Mouse (Mus musculus) liver, adult 2 months (tissue): ENCODE results near the gene Fam71f2. TPM values are rescaled to one million over a fixed set of nuclear protein-coding genes. Genes with fewer than 3 reads are reported as not detected.

ENCODE experiments used
- DNase-seq: peaks from one replicate; pipeline ENCODE4 v3.0.0-alpha.2; 2011; ENCODE audit warnings: low read depth, low spot score; ENCODE audit errors: extremely low read depth
- H3K27ac ChIP-seq: fragments of 200-500 bp; replicated peaks from 2 replicates; pipeline ENCODE4 v1.5.1; 2012; ENCODE audit warnings: low read depth, mild to moderate bottlenecking, control low read depth, inconsistent platforms, low read length; ENCODE audit not compliant: insufficient read depth
- H3K27me3 ChIP-seq: fragments of 200-500 bp; 2 replicates; pipeline ENCODE4 v1.6.1; 2012; ENCODE audit warnings: mild to moderate bottlenecking, moderate library complexity, low read length, inconsistent platforms; ENCODE audit not compliant: control insufficient read depth, insufficient read depth
- H3K36me3 ChIP-seq: fragments of 200-500 bp; 2 replicates; pipeline ENCODE4 v1.6.1; 2012; ENCODE audit warnings: low read length, inconsistent platforms; ENCODE audit not compliant: control insufficient read depth, insufficient read depth
- H3K4me1 ChIP-seq: fragments of 200-500 bp; 2 replicates; pipeline ENCODE4 v1.6.1; 2011; ENCODE audit warnings: low read length; ENCODE audit not compliant: control insufficient read depth, insufficient read depth
- H3K4me3 ChIP-seq: fragments of 200-500 bp; 2 replicates; pipeline ENCODE4 v1.5.1; 2011; ENCODE audit warnings: low read depth, mild to moderate bottlenecking, control low read depth, low read length, moderate library complexity; ENCODE audit not compliant: insufficient read depth
- H3K79me2 ChIP-seq: fragments of 200-500 bp; 2 replicates; pipeline ENCODE4 v1.6.1; 2012; ENCODE audit warnings: inconsistent platforms, mild to moderate bottlenecking, low read length, moderate library complexity; ENCODE audit not compliant: control insufficient read depth, insufficient read depth
- H3K9ac ChIP-seq: fragments of 200-500 bp; 2 replicates; pipeline ENCODE4 v1.6.1; 2012; ENCODE audit warnings: low read depth, mild to moderate bottlenecking, control low read depth, inconsistent platforms, low read length
- CTCF ChIP-seq: fragments of 200-500 bp; IDR thresholded peaks from 2 replicates; pipeline ENCODE4 v1.5.1; 2011; ENCODE audit warnings: low read depth, low read length, control low read depth
- POLR2A ChIP-seq: fragments of 200-500 bp; IDR thresholded peaks from 2 replicates; pipeline ENCODE4 v1.6.1; 2011; ENCODE audit warnings: low read length, control low read depth; ENCODE audit not compliant: insufficient read depth; ENCODE audit errors: extremely low read depth
- WGBS: fragments of 180-500 bp; shearing (Covaris S2); methylation state at CpG from one replicate; pipeline ENCODE4 v1.1.7; 2018; 5-methylcytosine and 5-hydroxymethylcytosine counted together
- polyA plus RNA-seq: library from polyadenylated mRNA; depleted of rRNA; stranded (reverse); fragments of >200 nt; gene quantifications from 2 replicates; pipeline ENCODE4 v1.2.3, GENCODE M21; 2012; rRNA removed
- total RNA-seq: library from RNA; depleted of rRNA; stranded (reverse); fragments of >200 nt; gene quantifications from 2 replicates; pipeline ENCODE4 v1.2.3, GENCODE M21; 2014; rRNA removed

Gene Fam71f2
- total and polyA plus RNA-seq, 2 experiments = not detected

GRCm38 (mm10) chr6:29329514-29329913 lies 50.1 kb downstream of the Fam71f2 start:
- no peak overlapping the region for H3K9ac ChIP-seq

More at GRCm38 (mm10) chr6:29329514-29329913, 50.1 kb downstream of the Fam71f2 start:
- H3K27ac ChIP-seq = no peak overlapping the region
- H3K4me1 ChIP-seq = no peaks in the 10 kb centered on the region
- DNase-seq = no peak
- H3K27me3 ChIP-seq = no peaks in the 10 kb centered on the region
- H3K36me3 ChIP-seq = no peaks in the 10 kb centered on the region
- TF ChIP-seq CTCF (no peak), POLR2A (no peak)
- H3K4me3 ChIP-seq = no peak overlapping the region
- H3K79me2 ChIP-seq = no peaks in the 10 kb centered on the region
- 76% methylated on average over 4 of the region's 4 CpGs for WGBS

Other genes starting within 250 kb of the Fam71f2 start
- gene Lep, start 219.4 kb upstream of the Fam71f2 start, total RNA-seq = under 0.01 TPM in 1 of 2 replicates, not detected in the other
- not detected in 2 replicates for gene Lep, start 219.4 kb upstream of the Fam71f2 start, polyA plus RNA-seq
- gene Rbm28, start 114.6 kb upstream of the Fam71f2 start, total RNA-seq = 8.0 and 9.7 TPM in 2 replicates
- 3.0 and 3.3 TPM in 2 replicates for gene Rbm28, start 114.6 kb upstream of the Fam71f2 start, polyA plus RNA-seq
- under 0.01 TPM in 1 of 2 replicates, not detected in the other for gene Prrt4, start 100.0 kb upstream of the Fam71f2 start, total RNA-seq
- 0.02 and 0.11 TPM in 2 replicates for gene Prrt4, start 100.0 kb upstream of the Fam71f2 start, polyA plus RNA-seq
- 1.1 and 2.6 TPM in 2 replicates for gene Impdh1, start 63.2 kb upstream of the Fam71f2 start, total RNA-seq
- gene Impdh1, start 63.2 kb upstream of the Fam71f2 start, polyA plus RNA-seq = 3.4 and 5.2 TPM in 2 replicates
- 2.5 and 3.3 TPM in 2 replicates for gene Hilpda, start 7.1 kb upstream of the Fam71f2 start, total RNA-seq
- gene Hilpda, start 7.1 kb upstream of the Fam71f2 start, polyA plus RNA-seq = 4.0 and 5.8 TPM in 2 replicates
- gene Fam71f1, start 39.5 kb downstream of the Fam71f2 start, total RNA-seq = not detected in 2 replicates
- gene Fam71f1, start 39.5 kb downstream of the Fam71f2 start, polyA plus RNA-seq = not detected in 2 replicates
- gene Calu, start 68.5 kb downstream of the Fam71f2 start, total RNA-seq = 113 and 125 TPM in 2 replicates
- 21.9 and 27.1 TPM in 2 replicates for gene Calu, start 68.5 kb downstream of the Fam71f2 start, polyA plus RNA-seq
- gene Opn1sw, start 108.9 kb downstream of the Fam71f2 start, total RNA-seq = 0.09 and 0.20 TPM in 2 replicates
- gene Opn1sw, start 108.9 kb downstream of the Fam71f2 start, polyA plus RNA-seq = 0.15 and 1.1 TPM in 2 replicates
- gene Ccdc136, start 116.7 kb downstream of the Fam71f2 start, total RNA-seq = under 0.01 and 0.09 TPM in 2 replicates
- gene Ccdc136, start 116.7 kb downstream of the Fam71f2 start, polyA plus RNA-seq = 0.11 and 0.34 TPM in 2 replicates
- gene Flnc, start 153.7 kb downstream of the Fam71f2 start, total RNA-seq = 0.07 and 0.28 TPM in 2 replicates
- 0.04 and 0.09 TPM in 2 replicates for gene Flnc, start 153.7 kb downstream of the Fam71f2 start, polyA plus RNA-seq
- 86.8 and 90.5 TPM in 2 replicates for gene Atp6v1f, start 188.1 kb downstream of the Fam71f2 start, total RNA-seq
- 167 and 181 TPM in 2 replicates for gene Atp6v1f, start 188.1 kb downstream of the Fam71f2 start, polyA plus RNA-seq
- gene Atp6v1fnb, start 191.8 kb downstream of the Fam71f2 start, total RNA-seq = not detected in 2 replicates
- not detected in 2 replicates for gene Atp6v1fnb, start 191.8 kb downstream of the Fam71f2 start, polyA plus RNA-seq
- 1.7 and 1.8 TPM in 2 replicates for gene Kcp, start 228.4 kb downstream of the Fam71f2 start, total RNA-seq
- gene Kcp, start 228.4 kb downstream of the Fam71f2 start, polyA plus RNA-seq = 5.6 and 10.2 TPM in 2 replicates
- gene Irf5, start 247.0 kb downstream of the Fam71f2 start, total RNA-seq = 10.0 and 12.4 TPM in 2 replicates
- gene Irf5, start 247.0 kb downstream of the Fam71f2 start, polyA plus RNA-seq = 30.6 and 48.3 TPM in 2 replicates